Mouse (Mus musculus): ENCODE measurements around the gene Rnf130. TPM values are rescaled to one million over a fixed set of nuclear protein-coding genes. Genes with fewer than 3 reads are reported as not detected.

The Rnf130 gene
- polyA plus RNA-seq (2012; rRNA removed) = 49.9 and 52.2 TPM in 2 replicates

DNA sequence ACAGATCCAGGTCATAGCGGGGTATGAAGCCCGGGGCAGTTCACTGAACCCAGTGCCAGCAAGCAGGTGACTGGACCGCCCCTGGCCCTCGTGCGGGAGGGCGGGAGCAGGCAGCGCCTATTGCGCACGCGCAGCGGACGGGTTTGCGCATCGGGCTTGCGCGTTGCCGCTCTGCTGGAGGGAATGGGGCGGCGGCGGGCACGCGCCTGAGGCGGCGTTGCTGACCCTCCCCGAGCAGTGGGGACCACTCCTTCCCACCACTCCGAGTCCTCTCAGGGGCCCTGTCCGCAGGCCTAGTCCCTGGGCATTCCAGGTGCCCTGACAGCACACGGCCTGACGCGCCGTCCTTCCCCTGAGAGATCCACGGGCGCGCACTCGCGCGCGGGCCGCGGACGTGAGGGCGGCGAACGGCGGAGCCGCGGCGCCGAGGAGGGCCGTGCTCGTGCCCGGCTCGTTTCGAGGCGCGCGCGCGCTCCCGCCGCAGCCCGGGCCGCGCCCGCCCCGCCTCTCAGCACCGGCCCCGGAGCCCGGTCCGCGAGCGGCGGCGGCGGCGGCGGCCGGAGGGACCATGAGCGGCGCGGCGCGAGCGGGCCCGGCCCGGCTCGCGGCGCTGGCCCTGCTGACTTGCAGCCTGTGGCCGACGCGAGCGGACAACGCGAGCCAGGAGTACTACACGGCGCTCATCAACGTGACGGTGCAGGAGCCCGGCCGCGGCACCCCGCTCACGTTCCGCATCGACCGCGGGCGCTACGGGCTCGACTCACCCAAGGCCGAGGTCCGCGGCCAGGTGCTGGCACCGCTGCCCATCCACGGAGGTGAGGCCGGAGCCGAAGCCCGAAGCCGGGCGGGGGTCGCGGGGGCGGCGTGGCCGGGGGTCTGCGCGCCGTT is at the start of gene Rnf130:
Gene Rnf130 (plus strand): TSS at position 514 of the 888 bp plus-strand sequence.
- peak; percentile 88 to 96 for DNase-seq (ENCODE audit: extremely low spot score in 1 of 2, low spot score in 1 of 2)

- DNase-seq (ENCODE audit: extremely low spot score in 1 of 2, low spot score in 1 of 2) = no peak
These were observed 47.1 kb upstream of the Rnf130 start for GRCm38 (mm10) chr11:49977963-49978568.

GRCm38 (mm10) chr11:49978935-49979334 is 46.2 kb upstream of the Rnf130 start:
- DNase-seq (ENCODE audit: extremely low spot score in 1 of 2, low spot score in 1 of 2) = no peak

- no peak for DNase-seq (ENCODE audit: extremely low spot score in 1 of 2, low spot score in 1 of 2)
These were observed 44.4 kb upstream of the Rnf130 start for GRCm38 (mm10) chr11:49980681-49981235.

DNA sequence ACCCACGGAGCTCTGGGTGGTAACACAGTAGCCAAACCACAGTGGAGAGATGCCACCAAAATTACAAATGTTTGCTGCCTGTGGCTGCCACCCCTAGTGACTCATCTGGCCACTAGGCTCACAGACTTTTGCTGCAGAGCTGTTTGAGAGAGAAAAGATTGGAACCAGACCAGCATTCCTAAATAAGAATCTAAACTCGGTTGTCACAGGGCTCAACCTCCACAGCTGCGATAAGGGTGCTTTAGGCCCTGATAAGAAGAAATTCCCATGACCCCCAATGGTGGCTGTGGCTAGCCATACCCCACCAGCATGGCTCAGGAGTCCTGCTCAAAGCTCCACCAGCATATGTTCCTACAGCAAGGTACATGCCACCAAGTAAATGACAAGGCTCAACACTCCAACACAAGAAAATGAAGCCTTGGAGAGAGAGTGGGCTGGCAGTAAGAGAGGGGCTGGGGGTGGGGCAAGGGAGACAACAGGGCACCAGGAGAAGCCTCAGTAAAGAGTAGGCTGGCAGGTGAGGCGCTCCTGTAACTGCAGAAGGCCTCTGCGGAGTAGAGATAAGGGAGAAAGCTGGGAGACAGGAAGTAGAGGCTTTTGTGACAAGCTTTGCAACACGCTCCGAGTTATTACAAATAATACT is 43.7 kb upstream of the Rnf130 start:
- peak in 1 of 2 experiments; percentile 31 for DNase-seq (ENCODE audit: extremely low spot score in 1 of 2, low spot score in 1 of 2)

DNA sequence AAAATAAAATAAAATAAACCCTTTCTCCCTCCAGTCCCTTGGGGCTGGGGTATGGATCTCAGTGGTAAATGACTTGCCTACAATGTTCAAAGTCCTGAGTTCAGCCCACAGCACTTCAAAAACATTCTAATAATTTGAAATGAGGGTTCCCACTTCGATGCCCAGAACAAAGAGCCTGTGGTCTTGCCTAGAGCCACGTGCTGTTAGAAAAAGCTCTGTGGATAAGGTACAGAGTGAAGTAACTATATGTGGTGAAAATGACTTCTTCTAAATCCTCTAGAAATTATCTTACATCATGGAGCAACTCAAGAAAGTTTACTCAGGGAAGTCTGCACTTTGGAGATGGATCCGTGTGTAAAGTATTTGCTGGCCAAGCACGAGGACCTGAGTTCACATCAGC is 43.1 kb upstream of the Rnf130 start:
- DNase-seq (ENCODE audit: extremely low spot score in 1 of 2, low spot score in 1 of 2) = no peak

- DNase-seq (ENCODE audit: extremely low spot score in 1 of 2, low spot score in 1 of 2) = no peak
These were observed 42.3 kb upstream of the Rnf130 start for GRCm38 (mm10) chr11:49982881-49983280.

DNA sequence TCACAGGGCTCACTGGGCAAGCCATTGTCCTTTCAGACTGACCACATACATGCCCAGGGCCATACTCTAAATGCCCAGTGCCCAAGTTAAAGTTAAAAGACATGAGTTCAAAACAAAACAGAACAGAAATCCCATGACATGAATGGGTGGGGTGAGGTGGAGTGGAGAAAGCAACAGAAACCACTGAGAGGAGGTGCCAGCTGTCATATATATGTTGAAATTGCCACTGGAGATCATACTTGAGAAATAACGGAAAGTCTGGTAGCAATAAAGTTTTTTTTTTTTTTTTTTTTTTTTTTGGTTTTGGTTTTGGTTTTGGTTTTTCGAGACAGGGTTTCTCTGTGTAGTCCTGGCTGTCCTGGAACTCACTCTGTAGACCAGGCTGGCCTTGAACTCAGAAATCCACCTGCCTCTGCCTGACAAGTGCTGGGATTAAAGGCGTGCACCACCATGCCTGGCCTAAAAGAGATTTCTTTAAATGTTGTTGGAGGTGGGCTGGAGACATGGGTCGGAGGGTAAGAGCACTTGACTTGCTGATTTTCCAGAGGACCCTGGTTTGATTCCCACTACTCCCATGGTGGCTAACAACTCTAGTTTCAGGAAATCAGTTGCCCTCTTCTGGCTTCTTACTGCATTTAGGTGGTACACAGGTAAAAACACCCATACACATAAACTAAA is 41.1 kb upstream of the Rnf130 start:
- no peak for DNase-seq (ENCODE audit: extremely low spot score in 1 of 2, low spot score in 1 of 2)

- DNase-seq (ENCODE audit: extremely low spot score in 1 of 2, low spot score in 1 of 2) = no peak
These were observed 40.1 kb upstream of the Rnf130 start for GRCm38 (mm10) chr11:49985009-49985408.

DNA sequence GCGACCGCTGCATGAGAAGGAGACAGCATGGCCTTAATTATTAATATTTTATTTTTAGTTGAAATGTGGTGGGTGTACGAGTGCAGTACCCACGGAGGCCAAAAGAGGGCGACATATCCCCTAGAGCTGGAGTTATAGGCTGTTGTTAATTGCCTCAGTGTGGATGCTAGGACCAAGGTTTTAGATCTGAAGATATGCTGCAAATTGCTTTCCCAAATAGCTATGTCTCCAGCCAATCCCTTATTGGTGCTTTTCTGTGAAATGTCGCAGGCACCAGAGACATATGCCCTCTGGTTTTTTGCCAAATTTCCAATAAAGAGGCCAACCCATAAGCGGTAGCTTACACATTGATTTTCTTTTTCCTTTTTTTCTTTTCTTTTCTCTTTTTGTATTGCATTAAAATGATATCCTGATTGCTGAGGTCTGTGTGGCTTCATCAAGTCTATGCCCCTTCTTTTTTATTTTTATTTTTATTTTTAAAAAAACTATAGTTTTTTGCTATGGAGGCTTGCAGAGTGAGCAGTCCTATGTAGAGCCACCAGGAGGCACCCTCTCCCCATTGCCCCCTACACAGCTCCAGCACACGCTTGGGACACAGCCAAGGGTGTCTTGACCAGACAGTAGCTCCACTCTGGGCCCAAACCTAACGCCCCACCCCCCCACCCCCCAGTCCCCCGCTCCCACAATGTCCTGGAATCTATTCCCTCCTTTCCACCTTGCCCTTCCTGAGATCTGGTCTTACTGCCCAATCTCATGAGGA is 38.7 kb upstream of the Rnf130 start:
- peak in 1 of 2 experiments; percentile 75 for DNase-seq (ENCODE audit: extremely low spot score in 1 of 2, low spot score in 1 of 2)

DNA sequence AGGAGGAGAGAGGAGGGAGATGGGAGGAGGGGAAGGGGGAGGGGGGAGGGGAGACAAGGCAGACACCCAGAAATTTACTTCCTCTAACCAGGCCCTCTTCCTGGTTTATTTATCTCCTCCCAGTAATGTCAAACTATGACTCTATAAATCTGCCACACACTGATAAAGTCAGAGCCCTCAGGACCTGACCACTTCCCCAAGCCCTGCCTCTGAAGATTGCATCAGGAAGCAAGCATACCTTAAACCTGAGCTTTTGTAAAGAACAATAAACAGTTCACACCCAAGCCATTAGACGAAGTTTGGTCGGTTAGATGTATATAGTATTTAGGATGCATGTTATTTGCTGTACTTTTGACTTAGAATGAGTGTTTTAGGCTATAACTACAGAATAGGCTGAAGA is 30.6 kb upstream of the Rnf130 start:
- no peak for DNase-seq (ENCODE audit: extremely low spot score in 1 of 2, low spot score in 1 of 2)

DNA sequence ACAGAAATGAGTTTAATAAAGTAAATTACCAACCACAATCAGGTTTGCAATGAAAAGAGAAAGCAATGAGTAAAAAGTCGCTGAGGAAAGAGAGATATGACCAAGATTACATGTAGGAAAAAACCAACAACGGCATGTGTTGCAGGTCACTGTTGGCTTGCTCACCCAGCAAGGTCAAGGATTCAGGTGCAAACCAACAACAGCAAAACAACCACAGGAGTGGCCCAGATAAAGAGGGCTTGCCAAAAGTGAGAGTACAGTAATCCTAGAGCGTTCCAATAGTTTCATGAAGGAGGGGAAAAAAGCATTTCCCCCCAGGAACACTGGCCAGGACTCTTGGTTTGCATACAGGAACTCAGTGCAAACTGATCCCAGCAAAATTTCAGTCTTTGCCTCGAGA is 28.7 kb upstream of the Rnf130 start:
- DNase-seq (ENCODE audit: extremely low spot score in 1 of 2, low spot score in 1 of 2) = no peak

GRCm38 (mm10) chr11:49997321-49997720 is 27.8 kb upstream of the Rnf130 start:
- peak; percentile 14 to 19 for DNase-seq (ENCODE audit: extremely low spot score in 1 of 2, low spot score in 1 of 2)

DNA sequence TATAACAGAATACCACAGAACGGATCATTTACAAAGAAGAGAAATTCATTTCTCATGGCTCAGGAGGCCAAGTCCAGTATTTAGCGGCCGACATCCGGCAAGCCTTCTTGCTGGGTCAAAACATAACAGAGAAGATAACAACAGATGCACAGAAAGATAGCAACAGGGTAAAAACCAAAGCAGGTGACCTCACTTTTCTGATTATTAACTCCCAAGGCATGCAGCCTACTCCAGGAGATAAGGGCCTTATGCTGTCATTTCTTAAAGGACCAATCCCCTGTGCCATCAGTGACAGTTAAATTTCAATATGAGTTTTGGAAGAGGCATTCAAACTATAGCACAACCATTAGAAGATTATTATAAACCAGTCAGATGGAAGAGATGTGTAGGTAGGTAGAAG is 22.3 kb upstream of the Rnf130 start:
- no peak for DNase-seq (ENCODE audit: extremely low spot score in 1 of 2, low spot score in 1 of 2)

DNA sequence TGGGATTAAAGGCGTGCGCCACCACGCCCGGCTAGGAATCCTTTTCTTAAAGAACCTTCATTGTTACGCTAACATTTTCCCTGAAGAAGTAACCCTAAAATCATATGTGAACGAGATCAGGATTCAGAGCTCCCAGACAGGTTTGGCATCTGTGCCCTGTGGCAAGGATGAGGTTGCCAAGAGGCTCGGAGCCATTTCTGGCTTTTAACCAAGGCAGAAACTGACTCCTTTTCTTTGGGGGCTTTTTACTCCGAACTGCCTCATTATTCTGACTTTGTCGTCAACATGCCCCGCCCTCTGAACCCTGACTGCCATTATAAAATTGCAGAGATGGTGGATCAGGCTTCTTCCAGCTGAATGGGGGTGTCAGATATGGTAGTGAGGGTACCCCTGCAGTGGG is 17.4 kb upstream of the Rnf130 start:
- DNase-seq (ENCODE audit: extremely low spot score in 1 of 2, low spot score in 1 of 2) = no peak

DNA sequence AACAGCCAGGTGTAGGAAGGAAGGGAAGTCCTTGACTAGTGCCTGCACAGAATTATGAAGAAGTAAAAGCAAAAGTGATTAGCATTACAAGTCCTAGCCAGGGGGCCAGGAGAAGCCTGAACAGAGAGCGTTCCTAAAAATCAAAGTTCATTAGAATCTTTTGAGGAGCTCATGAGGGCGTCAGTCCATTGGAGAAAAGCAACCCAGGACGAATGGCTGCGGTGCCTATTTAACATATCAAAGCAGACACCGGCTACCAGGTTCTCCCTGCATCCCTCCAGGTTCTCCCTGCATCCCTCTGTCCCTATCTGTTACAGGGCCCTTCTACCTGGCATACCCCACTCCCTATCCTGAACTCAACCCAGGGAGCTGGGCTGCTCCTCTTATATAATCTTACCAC is 16.9 kb upstream of the Rnf130 start:
- no peak for DNase-seq (ENCODE audit: extremely low spot score in 1 of 2, low spot score in 1 of 2)

GRCm38 (mm10) chr11:50013016-50013415 is 12.1 kb upstream of the Rnf130 start:
- DNase-seq (ENCODE audit: extremely low spot score in 1 of 2, low spot score in 1 of 2) = no peak

GRCm38 (mm10) chr11:50016503-50016902 is 8.6 kb upstream of the Rnf130 start:
- DNase-seq (ENCODE audit: extremely low spot score in 1 of 2, low spot score in 1 of 2) = no peak

GRCm38 (mm10) chr11:50017511-50017910 is 7.6 kb upstream of the Rnf130 start:
- no peak for DNase-seq (ENCODE audit: extremely low spot score in 1 of 2, low spot score in 1 of 2)

DNA sequence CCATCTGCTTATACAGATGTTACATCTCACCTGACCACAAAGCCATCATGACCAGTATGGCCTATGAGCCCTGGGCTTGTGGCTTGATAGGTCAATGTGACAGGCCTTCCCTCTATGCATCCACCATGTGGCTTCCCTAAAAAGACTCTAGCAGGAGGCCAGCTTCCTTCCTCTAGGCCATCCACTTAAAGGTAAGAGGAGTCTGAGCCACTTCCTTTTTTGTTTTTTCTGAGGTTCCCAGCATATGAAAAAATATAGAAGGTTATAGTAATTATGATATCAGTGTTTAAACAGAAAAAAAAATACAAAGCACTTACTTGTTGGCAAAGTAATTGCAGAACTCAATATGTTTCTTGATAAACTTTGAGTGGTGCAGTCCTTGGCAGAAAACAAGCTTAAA is 6.3 kb upstream of the Rnf130 start:
- DNase-seq (ENCODE audit: extremely low spot score in 1 of 2, low spot score in 1 of 2) = no peak
